In the genomic region with DNA sequence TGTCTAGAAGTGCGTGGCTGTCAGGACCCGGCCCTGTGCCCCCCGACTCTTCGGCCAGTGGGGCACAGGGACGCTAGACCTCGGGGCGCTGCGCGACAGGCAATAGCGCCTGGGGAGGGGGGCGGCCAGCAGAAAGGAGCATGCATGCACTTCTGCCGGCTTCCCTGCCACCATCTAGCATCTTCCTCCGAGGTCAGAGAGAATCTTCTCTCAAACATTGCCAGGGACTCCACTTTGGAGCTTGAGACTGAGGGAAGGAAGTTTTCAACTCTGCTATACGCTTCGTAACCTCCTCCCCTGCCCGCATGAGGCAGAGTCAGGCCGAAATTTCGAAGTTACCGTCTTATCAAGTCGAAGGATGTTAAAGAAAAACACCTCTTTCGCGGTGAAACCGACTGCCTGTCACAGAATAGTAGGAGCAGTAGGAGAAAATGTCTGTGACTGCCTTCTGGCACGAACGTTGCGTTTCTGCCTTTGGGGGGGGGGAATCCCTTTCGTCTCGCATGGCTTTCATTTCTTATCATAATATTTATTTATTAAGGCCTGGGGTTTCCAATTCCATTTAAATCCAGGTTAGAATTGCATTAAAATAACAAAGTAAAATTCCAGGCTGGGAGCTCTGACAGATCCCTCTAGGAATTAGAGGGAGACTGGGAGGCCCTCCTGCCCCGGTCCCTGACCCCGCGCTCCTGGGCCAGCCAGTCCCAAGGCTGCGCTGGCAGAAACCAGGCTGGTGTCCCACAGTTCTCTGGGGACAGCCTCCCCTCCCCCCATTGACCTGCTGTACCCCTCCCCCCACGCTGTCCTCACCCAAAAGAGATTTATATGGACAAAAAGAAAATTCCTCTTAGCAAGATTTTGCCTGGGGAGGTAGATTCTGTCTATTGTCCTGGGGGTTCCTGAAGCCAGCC, we compare ENCODE assay signal across 8 mouse cellular contexts. TPM values are rescaled to one million over a fixed set of nuclear protein-coding genes. Genes with fewer than 3 reads are reported as not detected.
DNase-seq lines count a peak whose midpoint lies in the region; ATAC-seq and TF ChIP-seq lines count a peak whose summit lies in the region.

No protein-coding gene starts in this region.

- peak overlapping the region; percentile 59 for H3K4me3 ChIP-seq in kidney, embryonic 14.5 days (ENCODE audit: low read length)
- H3K4me3 ChIP-seq in bone marrow macrophage, adult 2 months (ENCODE audit: insufficient read depth, low read length): 0 out of 2 replicates have a peak overlapping the region, but pooled peaks have one; percentile 18
- peak overlapping the region; percentile 73 for H3K4me3 ChIP-seq in hindbrain, embryonic 13.5 days
- H3K4me3 ChIP-seq in midbrain, embryonic 16.5 days (ENCODE audit: low read depth, low read length): peak overlapping the region; percentile 78

- H3K9ac ChIP-seq in kidney, embryonic 14.5 days (ENCODE audit: low read depth, low read length): peak overlapping the region; percentile 71
- peak overlapping the region; percentile 88 for H3K9ac ChIP-seq in hindbrain, embryonic 13.5 days
- peak overlapping the region; percentile 93 for H3K9ac ChIP-seq in midbrain, embryonic 16.5 days (ENCODE audit: low read depth, low read length)

- no peaks in the 10 kb centered on the region for H3K36me3 ChIP-seq in kidney, embryonic 14.5 days (ENCODE audit: control insufficient read depth, insufficient read depth, low read length)
- no peaks in the 10 kb centered on the region for H3K36me3 ChIP-seq in hindbrain, embryonic 13.5 days
- H3K36me3 ChIP-seq in midbrain, embryonic 16.5 days (ENCODE audit: control insufficient read depth, insufficient read depth, low read length): no peaks in the 10 kb centered on the region

- WGBS in kidney, embryonic 14.5 days: under 1% methylated on average over 29 of the region's 33 CpGs
- under 1% methylated on average over 33 of the region's 33 CpGs for WGBS in hindbrain, embryonic 13.5 days
- WGBS in midbrain, embryonic 16.5 days: under 1% methylated on average over 32 of the region's 33 CpGs

- no peak for TF ChIP-seq POLR2A in bone marrow macrophage, adult 2 months (IDR thresholded peaks at IDR 0.05; ENCODE audit: borderline replicate concordance, low read depth, low read length)

- peak overlapping the region; percentile 88 for H3K27ac ChIP-seq in kidney, embryonic 14.5 days (ENCODE audit: low read depth, low read length)
- H3K27ac ChIP-seq in bone marrow macrophage, adult 2 months (ENCODE audit: insufficient read depth, low read depth, low read length): no peak overlapping the region
- peak overlapping the region; percentile 93 for H3K27ac ChIP-seq in hindbrain, embryonic 13.5 days
- peak overlapping the region; percentile 85 for H3K27ac ChIP-seq in midbrain, embryonic 16.5 days (ENCODE audit: low read length)

- no peaks in the 10 kb centered on the region for H3K27me3 ChIP-seq in kidney, embryonic 14.5 days (ENCODE audit: control insufficient read depth, insufficient read depth, low read length)
- H3K27me3 ChIP-seq in hindbrain, embryonic 13.5 days: peaks cover 9% of the 10 kb centered on the region; the same call in 1 of the 2 replicates
- H3K27me3 ChIP-seq in midbrain, embryonic 16.5 days (ENCODE audit: control insufficient read depth, insufficient read depth, low read depth, low read length): no peaks in the 10 kb centered on the region

- no peak for DNase-seq in kidney, adult 8-10 months
- DNase-seq in thymus, postnatal 36 days: no peak
- DNase-seq in ovary, adult 18-20 months (ENCODE audit: low spot score): no peak
- no peak for DNase-seq in urinary bladder, postnatal 4 days (ENCODE audit: low spot score in 2 of 2)

- H3K4me1 ChIP-seq in kidney, embryonic 14.5 days (ENCODE audit: control insufficient read depth, insufficient read depth, low read length): peaks cover 47% of the 10 kb centered on the region
- no peaks in the 10 kb centered on the region for H3K4me1 ChIP-seq in bone marrow macrophage, adult 2 months (ENCODE audit: control insufficient read depth, insufficient read depth, low read length)
- peaks cover 72% of the 10 kb centered on the region for H3K4me1 ChIP-seq in hindbrain, embryonic 13.5 days (replicated peaks)
- peaks cover 56% of the 10 kb centered on the region for H3K4me1 ChIP-seq in midbrain, embryonic 16.5 days (ENCODE audit: control insufficient read depth, insufficient read depth, low read length)

- TF ChIP-seq CTCF in bone marrow macrophage, adult 2 months (IDR thresholded peaks at IDR 0.05; ENCODE audit: low read depth, low read length): no peak

- ATAC-seq in kidney, embryonic 14.5 days (ENCODE audit: low FRiP score, low TSS enrichment): no peak
- ATAC-seq in hindbrain, embryonic 13.5 days (ENCODE audit: low FRiP score): no peak
- no peak for ATAC-seq in midbrain, embryonic 16.5 days

- H3K9me3 ChIP-seq in kidney, embryonic 14.5 days (ENCODE audit: control insufficient read depth, low read length): no peaks in the 10 kb centered on the region
- H3K9me3 ChIP-seq in hindbrain, embryonic 13.5 days: no peaks in the 10 kb centered on the region
- no peaks in the 10 kb centered on the region for H3K9me3 ChIP-seq in midbrain, embryonic 16.5 days (replicated peaks; ENCODE audit: control insufficient read depth, low read length, poor library complexity, severe bottlenecking)

- peak overlapping the region; percentile 68 for H3K4me2 ChIP-seq in kidney, embryonic 14.5 days (replicated peaks; ENCODE audit: low read depth, low read length)
- peak overlapping the region; percentile 85 for H3K4me2 ChIP-seq in hindbrain, embryonic 13.5 days
- H3K4me2 ChIP-seq in midbrain, embryonic 16.5 days (ENCODE audit: low read length): peak overlapping the region; percentile 75

RNA-seq across cellular contexts. Expression of gene Scube3, which starts 1.0 kb away (rescaled TPM):
- 20.5 and 31.3 TPM in 2 replicates for polyA plus RNA-seq in kidney, embryonic 14.5 days (2014; fragmentation: Nextera tagmentation; extraction: Ambion mirVana)
- 0.11 TPM in 1 of 2 replicates, not detected in the other for polyA plus RNA-seq in bone marrow macrophage, adult 2 months (2012; ENCODE audit: insufficient read depth, insufficient read length, missing spikeins)
- polyA plus RNA-seq in hindbrain, embryonic 13.5 days (2015; fragmentation: Nextera tagmentation; extraction: Ambion mirVana): 5.1 and 5.7 TPM in 2 replicates
- 5.4 and 5.8 TPM in 2 replicates for polyA plus RNA-seq in midbrain, embryonic 16.5 days (2015; fragmentation: Nextera tagmentation; extraction: Ambion mirVana)

RNA-seq across cellular contexts. Expression of gene Zfp523, which starts 34.0 kb away (rescaled TPM):
- polyA plus RNA-seq in kidney, embryonic 14.5 days (2014; fragmentation: Nextera tagmentation; extraction: Ambion mirVana): 38.0 and 39.7 TPM in 2 replicates
- 7.7 and 12.0 TPM in 2 replicates for polyA plus RNA-seq in bone marrow macrophage, adult 2 months (2012; ENCODE audit: insufficient read depth, insufficient read length, missing spikeins)
- polyA plus RNA-seq in hindbrain, embryonic 13.5 days (2015; fragmentation: Nextera tagmentation; extraction: Ambion mirVana): 40.2 and 41.6 TPM in 2 replicates
- 40.4 and 42.1 TPM in 2 replicates for polyA plus RNA-seq in midbrain, embryonic 16.5 days (2015; fragmentation: Nextera tagmentation; extraction: Ambion mirVana)

Comparison
In these comparisons a context has a peak if more than half of its experiments do, and no peak if none do; other contexts are left out.
1. H3K4me3 ChIP-seq: peak in every context shown above with its lines; median percentile 78 in midbrain, embryonic 16.5 days; 73 in hindbrain, embryonic 13.5 days; 59 in kidney, embryonic 14.5 days; 18 in bone marrow macrophage, adult 2 months.